Mouse (Mus musculus) forebrain, embryonic 12.5 days (tissue): ENCODE measurements at regions not wholly inside any gene's neighbourhood (a gene's known extent, or its start where the extent isn't known, plus 50 kb on each side); places are given as distances from the start of the nearest gene placed in this dataset.

Experiments
- ATAC-seq: fragments of 200-750 bp; cut with Nextera tagmentation; 2 replicates; pipeline ENCODE4 v1.8.0; 2017; ENCODE audit warnings: moderate TSS enrichment; ENCODE audit not compliant: low FRiP score
- H3K27ac ChIP-seq: fragments of 300-500 bp; sonication (generic); 2 replicates; pipeline ENCODE4 v1.5.1; 2016; ENCODE audit warnings: mild to moderate bottlenecking
- H3K27me3 ChIP-seq: fragments of 300-500 bp; sonication (generic); 2 replicates; pipeline ENCODE4 v1.6.1; 2016; ENCODE audit warnings: mild to moderate bottlenecking
- H3K36me3 ChIP-seq: fragments of 300-500 bp; sonication (generic); replicated peaks from 2 replicates; pipeline ENCODE4 v1.6.1; 2016; ENCODE audit warnings: mild to moderate bottlenecking
- H3K4me1 ChIP-seq: fragments of 300-500 bp; sonication (generic); 2 replicates; pipeline ENCODE4 v1.6.1; 2016
- H3K4me2 ChIP-seq: fragments of 300-500 bp; sonication (generic); 2 replicates; pipeline ENCODE4 v1.6.1; 2016; ENCODE audit warnings: mild to moderate bottlenecking, moderate library complexity
- H3K4me3 ChIP-seq: fragments of 300-500 bp; sonication (generic); replicated peaks from 2 replicates; pipeline ENCODE4 v1.5.1; 2016; ENCODE audit warnings: mild to moderate bottlenecking
- H3K9ac ChIP-seq: fragments of 300-500 bp; sonication (generic); 2 replicates; pipeline ENCODE4 v1.6.1; 2016; ENCODE audit warnings: mild to moderate bottlenecking
- H3K9me3 ChIP-seq: fragments of 300-500 bp; sonication (generic); 2 replicates; pipeline ENCODE4 v1.6.1; 2016
- WGBS: fragments of 180-500 bp; shearing (Covaris S2); methylation state at CpG from one replicate; pipeline ENCODE4 v1.1.7; 2016; 5-methylcytosine and 5-hydroxymethylcytosine counted together

DNA sequence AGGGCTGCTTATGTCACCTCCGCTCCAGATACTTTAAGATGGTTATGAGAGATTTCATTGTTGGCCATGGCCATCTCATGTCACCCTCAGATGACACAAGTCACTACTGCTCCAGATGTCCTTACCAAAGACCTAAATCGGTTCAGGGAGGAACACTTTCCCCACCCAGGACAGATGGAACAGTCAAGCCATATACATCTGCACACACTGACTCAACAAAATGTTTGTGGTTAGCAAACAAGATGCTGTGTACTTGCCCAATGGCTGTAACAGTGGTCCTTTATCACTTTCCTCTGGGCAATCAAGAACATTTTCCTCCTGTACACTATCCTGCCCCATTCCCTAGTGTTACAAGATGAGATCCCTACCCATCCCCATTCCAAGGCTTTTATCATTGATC, 64.1 kb upstream of the Tent5a start:
- Histone ChIP-seq H3K4me3 (no peak overlapping the region), H3K27me3 (no peaks in the 10 kb centered on the region), H3K4me1 (no peaks in the 10 kb centered on the region), H3K9me3 (no peaks in the 10 kb centered on the region), H3K27ac (no peak overlapping the region), H3K4me2 (no peak overlapping the region), H3K9ac (no peak overlapping the region), H3K36me3 (no peaks in the 10 kb centered on the region)
- ATAC-seq = no peak
- WGBS = 90% methylated on average over 2 of the region's 2 CpGs

DNA sequence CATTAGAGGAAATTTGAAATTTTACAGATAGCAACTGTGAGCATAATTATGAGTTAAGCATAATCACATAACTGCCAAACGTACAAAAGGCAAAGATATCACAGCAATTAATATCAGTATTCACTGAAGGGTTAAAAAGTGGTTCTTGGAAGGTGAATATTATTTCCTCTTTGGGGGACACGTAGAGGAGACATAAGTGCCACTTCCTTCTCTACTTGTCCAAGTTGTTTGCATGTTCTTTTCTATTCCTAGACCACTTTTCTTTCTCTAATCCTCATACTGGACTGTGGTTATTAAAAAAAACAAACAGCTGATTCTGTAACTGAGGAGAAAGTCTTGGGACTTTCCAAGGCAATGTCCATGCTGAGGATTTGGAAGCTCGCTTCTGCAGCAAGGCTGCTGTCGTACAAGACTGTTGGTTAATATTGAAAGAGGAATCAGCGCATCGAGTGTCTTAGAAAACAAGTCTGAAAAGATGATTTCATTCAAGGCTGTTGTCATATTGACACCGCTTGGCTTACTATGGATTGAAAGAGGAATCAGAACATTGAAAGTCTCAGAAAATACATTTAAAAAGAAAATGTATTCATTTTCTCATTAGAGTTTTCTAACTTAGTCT, 61.7 kb upstream of the Tent5a start:
- no peak overlapping the region for H3K9ac ChIP-seq
- WGBS = 88% methylated on average over 7 of the region's 7 CpGs

DNA sequence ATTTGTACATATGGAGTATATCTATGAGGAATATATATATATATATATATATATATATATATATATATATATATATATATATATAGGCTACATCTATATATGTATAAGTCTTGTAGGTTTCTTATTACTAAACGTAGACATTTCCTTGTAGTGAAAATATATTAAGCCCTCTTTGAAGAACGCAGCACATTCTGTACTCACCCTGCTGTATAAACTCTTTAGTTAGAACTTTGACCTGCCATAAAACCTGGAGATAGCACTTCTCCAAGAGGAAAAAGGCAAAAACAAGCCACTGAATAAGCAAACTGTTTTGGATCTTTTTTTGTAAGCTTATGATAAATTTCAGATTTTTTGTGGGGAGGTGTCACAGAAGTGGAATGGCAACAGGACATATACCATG, 55.3 kb upstream of the Tent5a start:
- no peak overlapping the region for H3K9ac ChIP-seq
- H3K36me3 ChIP-seq = no peaks in the 10 kb centered on the region
- no peaks in the 10 kb centered on the region; the same call in 1 of the 2 replicates for H3K27me3 ChIP-seq
- H3K9me3 ChIP-seq = no peaks in the 10 kb centered on the region
- 93% methylated on average over 2 of the region's 2 CpGs for WGBS
- no peak for ATAC-seq
- H3K4me3 ChIP-seq = no peak overlapping the region
- no peaks in the 10 kb centered on the region for H3K4me1 ChIP-seq
- no peak overlapping the region for H3K4me2 ChIP-seq
- H3K27ac ChIP-seq = no peak overlapping the region

More for the DNA sequence above, 61.7 kb upstream of the Tent5a start:
- no peak for ATAC-seq
- Histone ChIP-seq H3K4me3 (no peak overlapping the region), H3K27ac (no peak overlapping the region), H3K4me1 (no peaks in the 10 kb centered on the region), H3K36me3 (no peaks in the 10 kb centered on the region), H3K27me3 (no peaks in the 10 kb centered on the region), H3K9me3 (no peaks in the 10 kb centered on the region), H3K4me2 (no peak overlapping the region)

DNA sequence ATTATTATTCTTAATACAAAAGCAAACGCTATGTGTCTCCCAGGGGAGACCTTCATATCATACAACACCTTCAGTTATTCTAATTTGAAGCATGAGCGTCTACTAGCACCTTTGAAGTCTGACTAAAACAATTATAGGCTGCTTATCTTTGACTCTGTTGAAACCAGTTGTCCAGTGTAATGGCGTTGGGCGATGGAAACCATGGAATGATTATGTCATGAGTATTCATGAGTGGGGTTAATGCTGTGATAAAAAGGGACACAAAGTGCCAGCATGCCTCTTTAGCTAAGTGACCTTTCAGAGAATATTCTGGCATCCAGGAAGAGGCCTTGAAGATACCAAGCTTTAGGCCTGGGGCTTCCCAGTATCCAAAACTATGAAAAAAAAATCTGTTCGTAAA, 53.6 kb upstream of the Tent5a start:
- no peak overlapping the region for H3K4me3 ChIP-seq
- H3K9ac ChIP-seq = no peak overlapping the region
- H3K27ac ChIP-seq = no peak overlapping the region
- H3K27me3 ChIP-seq = no peaks in the 10 kb centered on the region; the same call in 1 of the 2 replicates
- H3K36me3 ChIP-seq = no peaks in the 10 kb centered on the region
- ATAC-seq = no peak
- no peaks in the 10 kb centered on the region for H3K9me3 ChIP-seq
- no peak overlapping the region for H3K4me2 ChIP-seq
- WGBS = 76% methylated on average over 5 of the region's 5 CpGs
- no peaks in the 10 kb centered on the region for H3K4me1 ChIP-seq

- no peak for ATAC-seq
- Histone ChIP-seq H3K36me3 (no peaks in the 10 kb centered on the region), H3K9ac (no peak overlapping the region), H3K27ac (no peak overlapping the region), H3K4me2 (no peak overlapping the region), H3K9me3 (no peaks in the 10 kb centered on the region), H3K4me1 (no peaks in the 10 kb centered on the region), H3K4me3 (no peak overlapping the region), H3K27me3 (no peaks in the 10 kb centered on the region; the same call in 1 of the 2 replicates)
- WGBS = 94% methylated on average over 2 of the region's 2 CpGs
Observed at GRCm38 (mm10) chr9:85379135-85379534, 52.0 kb upstream of the Tent5a start.
